Mouse (Mus musculus) liver, embryonic 14.5 days (tissue): ENCODE data around the gene Psmg3. TPM values are rescaled to one million over a fixed set of nuclear protein-coding genes. Genes with fewer than 3 reads are reported as not detected.

Source experiments
- ATAC-seq: fragments of 200-750 bp; cut with Nextera tagmentation; 2 replicates; pipeline ENCODE4 v1.8.0; 2017; ENCODE audit warnings: moderate number of reproducible peaks, mild to moderate bottlenecking, moderate library complexity; ENCODE audit not compliant: insufficient read depth
- DNase-seq, 3 experiments: peaks; one replicate each; pipeline ENCODE4 v3.0.0-alpha.2; 2012 to 2013; ENCODE audit warnings: low read depth in 3 of 3, low spot score in 3 of 3
- H3K27ac ChIP-seq: fragments of 300-500 bp; sonication (generic); 2 replicates; pipeline ENCODE4 v1.5.1; 2014; ENCODE audit warnings: moderate library complexity, mild to moderate bottlenecking, control low read depth, inconsistent platforms
- H3K27me3 ChIP-seq: fragments of 300-500 bp; sonication (generic); 2 replicates; pipeline ENCODE4 v1.6.1; 2014; ENCODE audit warnings: mild to moderate bottlenecking, low read length, moderate library complexity; ENCODE audit not compliant: control insufficient read depth, insufficient read depth
- H3K36me3 ChIP-seq: fragments of 300-500 bp; sonication (generic); replicated peaks from 2 replicates; pipeline ENCODE4 v1.6.1; 2014; ENCODE audit warnings: low read depth; ENCODE audit not compliant: control insufficient read depth, insufficient read depth
- H3K4me1 ChIP-seq, 2 experiments: fragments of 200-500 bp in 1 of 2; fragments of 300-500 bp in 1 of 2; sonication (generic) in 1 of 2; replicated peaks; 2 replicates each; pipeline ENCODE4 v1.6.1; 2012 to 2014; ENCODE audit warnings: antibody characterized with exemption in 1 of 2, inconsistent platforms in 1 of 2, low read length in 1 of 2; ENCODE audit not compliant: control insufficient read depth in 2 of 2, insufficient read depth in 2 of 2
- H3K4me2 ChIP-seq: fragments of 300-500 bp; sonication (generic); 2 replicates; pipeline ENCODE4 v1.6.1; 2014; ENCODE audit warnings: low read depth, mild to moderate bottlenecking, control low read depth, moderate library complexity
- H3K4me3 ChIP-seq, 2 experiments: fragments of 200-500 bp in 1 of 2; fragments of 300-500 bp in 1 of 2; sonication (generic) in 1 of 2; 2 replicates each; pipeline ENCODE4 v1.5.1; 2012 to 2014; ENCODE audit warnings: low read depth in 2 of 2, low read length in 2 of 2, mild to moderate bottlenecking in 2 of 2, control low read depth in 1 of 2, inconsistent platforms in 1 of 2, moderate library complexity in 1 of 2; ENCODE audit not compliant: insufficient read depth in 1 of 2
- H3K9ac ChIP-seq: fragments of 300-500 bp; sonication (generic); replicated peaks from 2 replicates; pipeline ENCODE4 v1.6.1; 2014; ENCODE audit warnings: mild to moderate bottlenecking, control low read depth, moderate library complexity
- H3K9me3 ChIP-seq: fragments of 300-500 bp; sonication (generic); 2 replicates; pipeline ENCODE4 v1.6.1; 2016; ENCODE audit warnings: low read length, mixed read lengths; ENCODE audit not compliant: control insufficient read depth
- CTCF ChIP-seq: IDR thresholded peaks from 2 replicates; pipeline ENCODE4 v1.5.1; 2016; ENCODE audit warnings: antibody characterized with exemption, low read depth, control low read depth
- EP300 ChIP-seq: IDR thresholded peaks from 2 replicates; pipeline ENCODE4 v1.6.1; 2016; ENCODE audit warnings: antibody characterized with exemption, low read depth
- WGBS: fragments of 180-500 bp; shearing (Covaris S2); extraction: QIAGEN DNeasy Blood & Tissue Kit; methylation state at CpG from one replicate; pipeline ENCODE4 v1.1.7; 2014; ENCODE audit not compliant: insufficient replicate concordance; 5-methylcytosine and 5-hydroxymethylcytosine counted together
- polyA plus RNA-seq, 2 experiments: library from polyadenylated mRNA; depleted of rRNA in 1 of 2; stranded (reverse) in 1 of 2; unstranded in 1 of 2; fragments of >200 nt; fragmentation: Nextera tagmentation in 1 of 2; extraction: Ambion mirVana in 1 of 2; gene quantifications; 2 replicates each; pipeline versions ENCODE4 v1.2.1 to v1.2.3; 2012 to 2014

The Psmg3 gene
- polyA plus RNA-seq, 2 experiments = 34.5 to 46.5 TPM

DNA sequence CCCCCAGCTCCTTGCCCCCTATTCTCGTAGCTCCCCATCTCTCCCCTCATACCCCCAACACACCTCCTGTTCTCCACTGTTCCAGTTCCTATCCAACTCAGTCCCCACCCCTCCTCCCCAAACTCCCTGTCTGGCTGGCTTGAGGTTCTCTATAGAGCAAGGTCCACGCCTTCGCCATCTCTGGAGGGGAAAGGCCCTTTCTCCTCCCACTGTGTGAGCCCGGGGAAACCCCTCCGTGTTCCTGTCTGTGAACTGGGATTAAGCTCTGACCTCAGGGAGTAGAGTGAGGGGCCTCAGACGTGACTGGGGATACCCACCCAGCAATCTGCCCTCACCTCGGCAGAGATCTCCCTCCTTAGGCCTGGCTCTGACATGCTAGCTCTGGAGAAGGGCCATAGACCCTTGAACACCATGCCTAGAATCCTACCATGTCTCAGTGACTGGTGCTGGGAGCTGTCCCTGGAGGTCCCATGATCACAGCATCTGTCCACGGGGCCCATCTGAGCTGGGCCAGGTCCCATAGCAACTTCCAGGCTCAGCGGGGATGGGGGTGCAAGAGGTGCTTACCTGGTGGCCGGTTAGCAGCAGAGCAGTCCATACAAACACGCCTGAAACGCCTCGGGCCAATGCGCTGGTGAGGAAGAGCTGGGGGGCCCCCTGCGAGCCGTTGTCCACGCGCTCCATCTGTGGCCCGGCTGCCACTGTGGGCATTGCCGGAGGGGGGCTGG, 14.1 kb downstream of the Psmg3 start:
- H3K9me3 ChIP-seq = no peaks in the 10 kb centered on the region; the same call in 1 of the 2 replicates
- 0 out of 2 replicates have a peak overlapping the region, but pooled peaks have one; percentile 8 for H3K4me2 ChIP-seq
- no peak overlapping the region for H3K9ac ChIP-seq
- peaks cover 3% of the 10 kb centered on the region; the same call in 1 of the 2 replicates for H3K27me3 ChIP-seq
- WGBS = 66% methylated on average over 20 of the region's 20 CpGs
- no peak overlapping the region for H3K27ac ChIP-seq
- no peak for ATAC-seq
- H3K36me3 ChIP-seq = no peaks in the 10 kb centered on the region
- H3K4me1 ChIP-seq = peaks cover 17 to 40% of the 10 kb centered on the region in 2 experiments
- no peak overlapping the region for H3K4me3 ChIP-seq
- TF ChIP-seq EP300 (no peak), CTCF (no peak)
- no peak for DNase-seq

DNA sequence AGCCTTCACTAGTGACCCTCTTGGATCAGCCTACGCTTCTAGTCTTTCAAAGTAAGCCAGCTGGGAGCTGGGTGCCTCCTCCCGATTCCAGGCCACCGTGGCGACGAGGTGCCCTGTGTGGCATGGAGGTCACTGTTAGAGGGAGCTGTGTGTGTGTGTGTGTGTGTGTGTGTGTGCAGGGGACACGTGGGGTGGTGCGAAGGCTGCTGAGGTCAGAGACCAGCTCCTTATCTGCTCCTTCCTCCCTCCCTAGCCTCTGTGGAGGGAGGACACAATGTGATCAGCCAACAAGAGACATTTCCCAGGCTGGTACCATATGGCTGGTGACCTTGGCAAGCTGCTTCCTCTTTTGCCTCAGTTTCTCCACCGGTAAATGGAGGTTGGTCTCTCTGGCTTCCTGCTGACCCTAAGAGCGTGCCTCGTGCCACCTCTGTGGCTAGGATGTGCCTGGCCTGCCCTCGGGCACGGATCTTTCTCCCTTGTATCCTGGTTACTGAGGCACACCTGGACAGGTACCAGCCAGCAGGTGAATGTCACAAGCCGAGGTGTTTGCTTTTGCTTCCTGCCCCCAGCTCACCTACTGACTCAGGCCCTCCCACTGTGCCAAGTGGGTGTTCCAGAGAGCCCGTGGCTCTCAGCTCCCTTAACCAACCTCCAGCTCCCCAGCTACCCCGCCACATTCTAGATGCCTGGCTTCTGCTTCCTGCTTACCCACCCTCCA, 14.8 kb downstream of the Psmg3 start:
- ATAC-seq (peak; percentile 62), DNase-seq (no peak)
- Histone ChIP-seq H3K27me3 (peaks cover 3% of the 10 kb centered on the region; the same call in 1 of the 2 replicates), H3K9me3 (no peaks in the 10 kb centered on the region; the same call in 1 of the 2 replicates), H3K4me3 (no peak overlapping the region), H3K9ac (no peak overlapping the region), H3K36me3 (no peaks in the 10 kb centered on the region), H3K27ac (no peak overlapping the region), H3K4me2 (0 out of 2 replicates have a peak overlapping the region, but pooled peaks have one; percentile 8), H3K4me1 (peaks cover 17 to 35% of the 10 kb centered on the region in 2 experiments)
- WGBS = 54% methylated on average over 15 of the region's 15 CpGs
- TF ChIP-seq EP300 (no peak), CTCF (no peak)

DNA sequence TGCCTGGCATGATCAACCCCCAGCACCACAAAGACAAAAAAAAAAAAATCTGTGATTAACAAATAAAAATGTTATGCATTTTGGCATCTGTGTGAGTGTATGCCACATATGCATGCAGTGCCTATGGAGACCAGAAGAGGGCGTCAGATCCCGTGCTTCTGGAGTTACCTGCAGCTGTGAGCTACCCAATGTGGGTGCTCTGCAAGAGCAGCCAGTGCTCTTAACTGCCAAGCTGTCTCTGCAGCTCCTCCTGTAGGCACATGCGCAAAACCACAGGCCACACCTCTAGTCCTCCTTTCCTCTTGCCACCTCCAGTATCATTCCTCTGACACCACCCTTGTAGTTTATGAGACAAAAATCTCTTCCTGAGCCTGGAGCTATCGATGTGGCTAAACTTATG, 17.3 kb downstream of the Psmg3 start:
- Histone ChIP-seq H3K9ac (no peak overlapping the region), H3K4me2 (no peak overlapping the region), H3K4me3 (no peak overlapping the region), H3K4me1 (peaks cover 33 to 39% of the 10 kb centered on the region in 2 experiments), H3K27ac (peak overlapping the region; percentile 33), H3K9me3 (no peaks in the 10 kb centered on the region; the same call in 1 of the 2 replicates), H3K36me3 (no peaks in the 10 kb centered on the region), H3K27me3 (peaks cover 3% of the 10 kb centered on the region; the same call in 1 of the 2 replicates)
- ATAC-seq (no peak), DNase-seq (no peak)
- TF ChIP-seq EP300 (no peak), CTCF (peak; percentile 82)
- WGBS = 29% methylated on average over 4 of the region's 4 CpGs

DNA sequence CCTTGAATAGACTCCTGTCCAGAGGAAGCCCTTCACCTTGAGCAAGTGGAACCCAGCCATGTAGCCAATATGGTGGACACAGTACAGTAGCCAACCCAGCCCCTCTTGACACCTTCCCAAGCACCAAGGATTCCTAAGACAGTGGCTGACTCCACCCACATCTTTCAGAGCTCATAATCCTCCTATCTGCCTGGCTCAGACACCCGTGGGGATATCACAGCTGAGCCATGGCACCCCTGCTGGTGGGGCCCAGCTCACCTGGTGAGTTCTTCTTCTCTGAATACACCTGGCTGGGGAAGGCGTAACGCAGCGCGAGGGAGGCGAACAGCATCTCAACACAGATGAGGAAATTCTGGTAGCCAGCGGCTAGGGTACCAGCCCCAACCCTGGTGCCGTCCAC, 20.8 kb downstream of the Psmg3 start:
- H3K4me3 ChIP-seq = no peak overlapping the region
- peak; percentile 69 to 77 (median 69) for DNase-seq
- peak; percentile 69 for TF ChIP-seq CTCF
- peak; percentile 69 for TF ChIP-seq EP300
- peak overlapping the region; percentile 95 for H3K27ac ChIP-seq
- no peaks in the 10 kb centered on the region for H3K27me3 ChIP-seq
- H3K9me3 ChIP-seq = no peaks in the 10 kb centered on the region; the same call in 1 of the 2 replicates
- peaks cover 22% of the 10 kb centered on the region for H3K36me3 ChIP-seq
- H3K9ac ChIP-seq = peak overlapping the region; percentile 65
- peak overlapping the region; percentile 66 for H3K4me2 ChIP-seq
- peak; percentile 13; the same call in 1 of the 2 replicates for ATAC-seq
- peaks cover 40 to 47% of the 10 kb centered on the region in 2 experiments for H3K4me1 ChIP-seq
- 82% methylated on average over 8 of the region's 8 CpGs for WGBS
